Mouse (Mus musculus) E14TG2a.4 (cell line): ENCODE results near the gene Atp6v0e.

Source experiments
- CTCF ChIP-seq: conservative IDR thresholded peaks from 2 replicates; pipeline ENCODE4 v1.5.1; 2014; ENCODE audit warnings: low read length
- NANOG ChIP-seq: IDR thresholded peaks from 2 replicates; pipeline ENCODE4 v1.6.1; 2014; ENCODE audit warnings: borderline replicate concordance, low read length, mixed read lengths

- no peak for TF ChIP-seq CTCF
- no peak for TF ChIP-seq NANOG
Measured at GRCm38 (mm10) chr17:26691110-26691509, 28.1 kb downstream of the Atp6v0e start.
